Mouse (Mus musculus): ENCODE results near the gene Pemt.

The Pemt gene

GRCm38 (mm10) chr11:60046058-60046735 is at the start of gene Pemt:
Pemt (minus strand) TSS chr11:60046489.
- DNase-seq (ENCODE audit: low read depth, low spot score): peak; percentile 98

GRCm38 (mm10) chr11:60094909-60095810 is 48.9 kb upstream of the Pemt start:
- no peak for DNase-seq (ENCODE audit: low read depth, low spot score)

- DNase-seq (ENCODE audit: low read depth, low spot score): no peak
Measured at GRCm38 (mm10) chr11:60093984-60094587, 47.8 kb upstream of the Pemt start.

DNA sequence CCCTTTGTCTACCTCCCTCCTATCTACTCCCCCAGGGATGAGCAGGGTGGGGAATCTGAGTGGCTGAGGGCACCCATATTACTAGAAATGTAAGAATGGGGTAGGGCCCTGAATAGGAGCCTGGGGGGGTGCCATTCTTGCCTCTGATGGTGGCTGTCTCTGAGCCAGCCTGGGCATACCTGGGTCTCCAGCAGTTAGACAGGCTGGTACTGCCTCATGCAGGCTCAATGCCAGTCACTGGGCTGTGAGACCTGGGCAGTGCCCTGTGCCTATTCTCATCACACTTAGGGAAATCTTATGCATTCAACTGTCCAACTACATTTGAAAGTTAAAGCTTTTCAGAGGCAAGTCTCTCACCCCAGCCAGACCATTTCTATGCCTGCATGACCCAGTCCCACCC is 46.9 kb upstream of the Pemt start:
- no peak for DNase-seq (ENCODE audit: low read depth, low spot score)

DNA sequence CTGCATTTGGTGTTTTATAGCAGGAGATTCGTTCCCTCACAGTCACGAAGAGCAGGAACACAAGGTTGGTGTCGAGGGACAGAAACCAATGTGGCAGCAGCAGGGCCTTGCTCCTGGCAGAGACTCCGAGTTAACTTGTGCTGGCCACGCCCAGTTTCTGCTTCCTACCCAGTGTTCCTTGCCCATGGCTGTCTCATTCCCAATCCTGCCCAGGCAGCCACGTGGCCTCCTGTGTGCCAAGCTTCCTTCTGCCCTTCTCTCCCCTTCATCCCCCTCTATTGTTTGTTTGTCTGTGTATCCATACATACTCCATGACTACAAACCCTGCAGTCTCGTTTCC is 45.1 kb upstream of the Pemt start:
- DNase-seq (ENCODE audit: low read depth, low spot score): no peak

DNA sequence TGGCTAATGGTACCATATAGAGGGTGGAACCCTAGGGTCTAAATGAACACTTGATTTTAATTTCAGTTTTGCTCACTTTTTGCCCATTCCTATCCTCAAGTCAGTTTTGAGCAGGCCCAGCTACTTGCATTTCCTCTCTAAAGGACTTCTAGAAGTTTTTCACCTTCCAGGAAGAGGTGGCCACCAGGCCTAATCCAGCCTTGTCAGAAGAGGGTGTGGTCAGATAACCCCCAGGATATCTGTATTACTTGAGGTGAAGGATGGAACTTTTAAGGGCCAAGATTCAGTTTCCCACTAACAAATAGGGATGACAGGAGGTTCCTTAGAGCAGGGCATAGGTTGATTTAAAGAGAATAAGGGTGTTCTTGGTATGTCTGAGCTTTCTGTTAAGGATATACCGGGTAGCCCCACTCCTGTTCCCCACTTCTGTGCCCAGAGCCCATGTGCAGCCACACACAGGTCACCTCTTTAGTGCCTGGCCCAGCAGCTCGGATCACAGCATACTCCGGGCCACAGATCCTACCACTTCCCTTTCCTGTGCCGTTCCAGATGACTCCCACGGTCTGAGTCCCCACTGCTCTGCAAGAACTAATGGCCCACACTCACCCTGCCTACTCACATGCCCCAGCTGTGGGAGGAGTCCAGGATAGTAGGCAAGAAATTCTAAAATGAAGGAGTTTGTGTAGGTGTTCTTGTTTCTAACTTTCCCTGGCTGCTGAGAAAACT is 44.6 kb upstream of the Pemt start:
- no peak for DNase-seq (ENCODE audit: low read depth, low spot score)

- peak; percentile 39 for DNase-seq (ENCODE audit: low read depth, low spot score)
Measured at GRCm38 (mm10) chr11:60088947-60089346, 42.7 kb upstream of the Pemt start.

DNA sequence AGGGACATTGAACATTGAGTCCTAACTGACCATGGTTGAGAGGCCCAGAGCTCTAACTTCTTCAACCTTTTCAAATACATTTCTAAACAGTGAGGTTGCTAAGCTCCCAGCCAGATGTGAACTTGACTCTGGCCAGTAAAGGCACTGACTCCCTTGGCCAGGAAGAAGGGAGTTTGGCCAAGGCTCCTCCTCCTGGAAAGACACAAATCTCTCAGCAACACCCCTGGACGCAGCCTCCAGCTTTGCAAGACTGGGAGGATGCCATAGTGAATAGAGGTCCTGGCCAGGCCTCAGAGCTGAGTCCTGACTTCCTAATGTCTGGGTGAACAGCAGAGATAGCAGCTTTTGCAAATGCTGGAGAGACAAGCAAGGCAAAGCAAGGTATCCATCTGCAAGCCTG is 40.4 kb upstream of the Pemt start:
- DNase-seq (ENCODE audit: low read depth, low spot score): peak; percentile 41

DNA sequence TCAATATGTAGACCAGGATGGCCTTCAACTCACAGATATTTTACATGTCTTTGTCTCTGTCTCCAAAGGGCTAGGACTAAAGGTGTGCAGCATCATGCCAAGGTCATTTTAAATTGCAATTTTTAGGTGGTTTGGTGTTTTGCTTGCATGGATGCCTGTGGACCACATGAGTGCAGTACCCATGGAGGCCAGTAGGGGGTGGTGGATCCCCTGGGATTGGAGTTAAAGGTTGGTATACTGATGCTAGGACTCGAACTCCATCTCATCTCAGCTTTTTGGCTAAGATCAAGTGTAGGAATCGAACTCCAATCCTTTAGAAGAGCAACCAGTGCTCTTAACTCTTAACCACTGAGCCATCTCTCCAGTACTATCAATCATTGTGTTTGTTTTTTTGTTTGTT is 38.3 kb upstream of the Pemt start:
- DNase-seq (ENCODE audit: low read depth, low spot score): peak; percentile 69

DNA sequence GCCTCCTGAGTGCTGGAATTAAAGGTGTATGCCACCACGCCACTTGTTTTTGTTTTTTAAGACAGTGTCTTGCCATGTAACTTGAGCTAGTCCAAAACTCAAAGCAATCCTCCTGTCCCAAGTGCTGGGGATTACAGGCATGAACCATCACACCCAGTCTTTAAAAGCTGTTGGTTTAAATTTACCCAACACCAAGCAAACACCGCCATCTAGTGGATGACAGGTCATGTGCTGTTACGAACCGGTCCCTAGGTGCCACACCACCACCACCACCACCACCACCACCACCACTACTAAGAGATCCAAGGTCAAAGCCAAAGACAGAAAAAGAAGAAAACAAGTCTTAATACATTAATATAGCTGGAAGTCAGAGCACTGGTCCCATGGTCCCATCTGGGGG is 30.5 kb upstream of the Pemt start:
- DNase-seq (ENCODE audit: low read depth, low spot score): peak; percentile 92

DNA sequence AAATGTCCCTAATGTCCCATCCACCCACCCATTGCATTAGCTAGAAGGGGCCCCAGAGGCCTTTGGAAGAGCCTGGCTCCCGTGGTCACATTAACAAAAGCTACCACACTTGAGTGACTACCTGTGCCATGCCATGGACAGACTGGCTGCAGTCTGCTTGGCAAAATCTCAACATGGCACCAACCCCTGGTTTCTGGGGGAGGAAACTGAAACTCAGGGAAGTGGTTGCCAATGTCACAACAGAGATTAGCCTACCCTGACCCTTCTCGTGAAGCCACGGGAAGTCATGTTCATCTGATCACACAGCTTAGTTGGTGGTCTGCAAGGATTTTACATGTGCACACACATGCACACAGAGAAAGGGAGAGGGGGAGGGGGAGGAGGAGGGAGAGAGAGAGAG is 29.9 kb upstream of the Pemt start:
- no peak for DNase-seq (ENCODE audit: low read depth, low spot score)

GRCm38 (mm10) chr11:60073936-60074502 is 27.7 kb upstream of the Pemt start:
- no peak for DNase-seq (ENCODE audit: low read depth, low spot score)

GRCm38 (mm10) chr11:60073121-60073520 is 26.8 kb upstream of the Pemt start:
- no peak for DNase-seq (ENCODE audit: low read depth, low spot score)

DNA sequence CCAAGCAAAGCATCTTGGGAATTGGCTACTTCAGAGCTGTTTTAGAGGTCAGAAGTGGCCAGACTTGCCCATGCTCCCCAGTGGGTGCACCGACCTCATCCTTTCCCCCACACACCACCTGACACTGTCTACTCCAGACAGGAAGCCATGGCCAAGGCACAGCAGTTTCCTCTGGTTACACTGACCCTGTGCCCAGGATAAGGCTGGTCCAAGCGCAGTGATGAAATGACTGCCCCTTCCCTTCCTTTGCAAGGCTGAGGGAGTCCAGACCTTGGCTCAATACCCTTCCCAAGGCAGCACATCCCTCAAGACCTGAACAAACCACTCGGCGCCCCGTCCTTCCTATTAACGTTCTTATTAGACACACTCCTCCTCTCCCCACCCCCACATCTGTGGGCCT is 24.9 kb upstream of the Pemt start:
- DNase-seq (ENCODE audit: low read depth, low spot score): no peak

- peak; percentile 61 for DNase-seq (ENCODE audit: low read depth, low spot score)
Measured at GRCm38 (mm10) chr11:60070599-60070998, 24.3 kb upstream of the Pemt start.

DNA sequence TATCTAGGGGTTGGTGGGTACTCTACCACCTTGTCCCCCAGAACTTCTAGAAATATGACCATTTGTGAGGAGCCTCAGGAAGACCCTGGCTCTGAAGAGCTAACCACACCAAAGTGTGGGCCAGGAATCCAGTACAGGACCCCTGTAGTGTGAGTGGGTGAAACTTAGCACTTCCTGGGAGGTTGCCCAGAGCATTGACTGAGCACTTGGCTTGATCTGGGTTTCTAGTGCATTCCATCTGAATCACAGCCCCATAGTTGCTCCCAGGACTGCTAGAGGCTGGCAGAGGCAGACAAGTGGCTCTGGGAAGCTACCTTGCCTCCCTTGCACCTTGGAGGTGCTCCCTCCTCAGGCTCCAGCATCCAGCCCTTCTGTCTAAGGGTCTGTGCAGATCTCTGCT is 22.3 kb upstream of the Pemt start:
- DNase-seq (ENCODE audit: low read depth, low spot score): peak; percentile 31

DNA sequence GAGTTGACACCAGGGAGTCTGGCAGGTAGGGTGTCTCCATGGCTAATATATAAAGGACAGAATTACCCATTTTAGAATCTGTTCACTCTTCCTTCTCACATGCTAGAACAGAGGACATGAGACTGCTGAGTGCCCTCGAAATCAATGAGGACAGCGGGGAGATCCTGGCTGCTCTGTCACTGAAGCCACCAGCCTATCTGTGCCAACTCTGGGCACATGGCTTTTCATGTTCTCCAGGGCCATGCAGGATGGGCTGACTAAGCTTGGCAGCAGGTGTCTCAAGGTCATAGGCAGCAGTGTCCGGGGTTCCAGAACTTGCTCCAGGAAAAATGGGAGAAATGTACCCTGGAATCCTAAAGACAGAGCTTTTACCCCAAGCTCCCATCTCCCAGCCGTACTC is 21.4 kb upstream of the Pemt start:
- DNase-seq (ENCODE audit: low read depth, low spot score): no peak

DNA sequence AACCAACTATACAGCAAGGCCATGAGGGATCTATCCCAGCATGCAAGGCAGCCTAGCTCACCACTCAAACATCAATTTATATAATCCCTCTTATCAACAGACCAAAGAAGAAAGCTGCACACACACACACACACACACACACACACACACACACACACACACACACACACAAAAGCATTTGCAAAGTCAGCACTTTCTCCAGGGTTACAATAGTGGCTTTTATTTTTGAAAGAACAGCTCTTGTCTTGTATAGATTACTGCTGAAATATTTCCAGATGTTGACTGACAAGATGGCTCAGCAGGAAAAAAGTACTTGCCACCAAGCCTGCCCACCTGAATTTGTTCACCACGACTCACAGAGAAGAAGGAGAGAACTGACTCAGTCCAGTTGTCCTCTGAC is 19.0 kb upstream of the Pemt start:
- DNase-seq (ENCODE audit: low read depth, low spot score): peak; percentile 28

- no peak for DNase-seq (ENCODE audit: low read depth, low spot score)
Measured at GRCm38 (mm10) chr11:60061504-60062006, 15.3 kb upstream of the Pemt start.

GRCm38 (mm10) chr11:60060026-60060425 is 13.7 kb upstream of the Pemt start:
- no peak for DNase-seq (ENCODE audit: low read depth, low spot score)

GRCm38 (mm10) chr11:60058441-60058840 is 12.2 kb upstream of the Pemt start:
- DNase-seq (ENCODE audit: low read depth, low spot score): no peak

DNA sequence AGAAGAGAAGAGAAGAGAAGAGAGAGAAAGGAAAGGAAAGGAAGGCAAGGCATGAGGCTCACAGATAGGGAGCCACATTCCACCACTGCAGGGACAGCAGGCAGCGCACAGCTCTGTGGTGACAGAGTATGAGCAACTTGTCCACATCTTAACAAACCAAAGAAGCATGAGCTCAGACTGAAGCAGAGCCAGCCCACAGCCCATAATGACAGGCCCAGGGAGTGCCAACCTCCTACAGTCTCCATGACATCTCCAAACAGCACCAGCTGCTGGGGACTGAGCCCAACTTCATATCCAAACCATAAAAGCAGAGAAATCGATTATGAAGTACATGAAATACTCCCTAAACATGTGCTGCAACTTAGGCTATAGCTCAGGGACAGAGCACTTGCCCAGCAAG is 11.7 kb upstream of the Pemt start:
- DNase-seq (ENCODE audit: low read depth, low spot score): no peak
